19 mouse cellular contexts compared by ENCODE assay signal in the genomic region with DNA sequence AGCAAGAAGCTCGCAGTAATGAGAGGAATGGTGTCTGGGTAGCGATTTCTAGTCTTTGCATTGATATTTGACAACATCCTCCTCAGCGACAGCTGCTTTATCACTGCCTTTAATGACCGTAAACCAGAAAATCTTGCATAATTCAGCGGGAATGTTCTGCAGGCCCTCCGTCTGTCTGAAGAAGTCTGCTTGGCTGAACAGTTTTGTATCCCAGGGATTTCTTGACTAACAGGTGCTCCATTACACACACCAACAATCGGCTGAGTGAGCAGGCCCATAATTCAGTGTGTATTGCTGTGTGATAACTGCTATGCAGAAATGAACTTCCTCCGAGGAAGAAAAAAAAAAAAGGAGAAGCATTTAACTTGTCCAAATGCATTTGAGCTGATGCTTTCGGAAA.
A peak's percentile ranks its signal among the peaks of the same experiment; 100 is the strongest.
DNase-seq lines count a peak whose midpoint lies in the region; ATAC-seq and TF ChIP-seq lines count a peak whose summit lies in the region.
"Had no signal": no experiment of that assay in that cellular context is flagged by ENCODE, and none has a peak within 500 bp of the region (broad histone marks: within the 10 kb centered on the region; RNA-seq: fewer than 3 reads in every experiment).

No protein-coding gene starts in this region.

- no peak for DNase-seq in frontal cortex, postnatal 25 days (ENCODE audit: low spot score in 2 of 2)
- DNase-seq in limb, embryonic 10.5 days (ENCODE audit: low spot score): no peak
- peak; percentile 2 to 9 for DNase-seq in layer of hippocampus, adult 8-10 months (ENCODE audit: low spot score in 2 of 2)
- DNase-seq in midbrain, postnatal 0 days (ENCODE audit: low spot score): peak; percentile 58
- no peak for DNase-seq in left cerebral cortex, adult 11 months (ENCODE audit: low spot score)
- no peak for DNase-seq in adrenal gland, postnatal 10 days
- DNase-seq: adrenal gland, postnatal 36 days; cerebellum, adult 11-12 months; gastrocnemius, postnatal 25 days; heart, postnatal 4 days; kidney, adult 18-20 months; lung, adult 18-20 months; thymus, postnatal 25 days had no signal

- no peaks in the 10 kb centered on the region for H3K4me1 ChIP-seq in limb, embryonic 13.5 days
- H3K4me1 ChIP-seq in limb, embryonic 10.5 days: no peaks in the 10 kb centered on the region
- H3K4me1 ChIP-seq in midbrain, postnatal 0 days (ENCODE audit: insufficient read depth, low read length): no peaks in the 10 kb centered on the region
- H3K4me1 ChIP-seq: limb, embryonic 12.5 days; stomach, embryonic 15.5 days had no signal

- H3K36me3 ChIP-seq in limb, embryonic 13.5 days: no peaks in the 10 kb centered on the region
- H3K36me3 ChIP-seq in limb, embryonic 10.5 days: no peaks in the 10 kb centered on the region
- no peaks in the 10 kb centered on the region for H3K36me3 ChIP-seq in midbrain, postnatal 0 days (ENCODE audit: insufficient read depth, low read length)
- H3K36me3 ChIP-seq: limb, embryonic 12.5 days; stomach, embryonic 15.5 days had no signal

- no peaks in the 10 kb centered on the region for H3K27me3 ChIP-seq in limb, embryonic 13.5 days
- H3K27me3 ChIP-seq in limb, embryonic 10.5 days (ENCODE audit: low read depth, poor library complexity, severe bottlenecking): no peaks in the 10 kb centered on the region
- H3K27me3 ChIP-seq in midbrain, postnatal 0 days (ENCODE audit: insufficient read depth, low read length): no peaks in the 10 kb centered on the region
- H3K27me3 ChIP-seq: limb, embryonic 12.5 days; stomach, embryonic 15.5 days had no signal

- TF ChIP-seq CTCF in midbrain, postnatal 0 days (IDR thresholded peaks at IDR 0.05): no peak

- no peak overlapping the region for H3K27ac ChIP-seq in limb, embryonic 13.5 days
- H3K27ac ChIP-seq in limb, embryonic 10.5 days: no peak overlapping the region
- no peak overlapping the region for H3K27ac ChIP-seq in midbrain, postnatal 0 days (ENCODE audit: low read depth, low read length)
- H3K27ac ChIP-seq: limb, embryonic 12.5 days; macrophage; stomach, embryonic 15.5 days had no signal

- no peak overlapping the region for H3K9ac ChIP-seq in limb, embryonic 13.5 days
- no peak overlapping the region for H3K9ac ChIP-seq in midbrain, postnatal 0 days (replicated peaks; ENCODE audit: low read length, poor library complexity, severe bottlenecking)
- H3K9ac ChIP-seq: limb, embryonic 12.5 days; stomach, embryonic 15.5 days had no signal

- H3K4me3 ChIP-seq in limb, embryonic 13.5 days: no peak overlapping the region
- H3K4me3 ChIP-seq in limb, embryonic 10.5 days: no peak overlapping the region
- no peak overlapping the region for H3K4me3 ChIP-seq in midbrain, postnatal 0 days (ENCODE audit: low read depth, low read length)
- H3K4me3 ChIP-seq: limb, embryonic 12.5 days; stomach, embryonic 15.5 days had no signal

- no peaks in the 10 kb centered on the region for H3K9me3 ChIP-seq in limb, embryonic 13.5 days
- no peaks in the 10 kb centered on the region for H3K9me3 ChIP-seq in limb, embryonic 10.5 days (replicated peaks)
- no peaks in the 10 kb centered on the region for H3K9me3 ChIP-seq in midbrain, postnatal 0 days (ENCODE audit: low read length)
- H3K9me3 ChIP-seq: limb, embryonic 12.5 days; stomach, embryonic 15.5 days had no signal

- WGBS in limb, embryonic 13.5 days: 67% methylated on average over 9 of the region's 9 CpGs
- whole genome bisulfite sequencing in limb, embryonic 10.5 days: 88% methylated on average over 9 of the region's 9 CpGs
- 24% methylated on average over 9 of the region's 9 CpGs for WGBS in midbrain, postnatal 0 days

- peak; percentile 24 for ATAC-seq in frontal cortex, adult (ENCODE audit: low TSS enrichment)
- ATAC-seq in limb, embryonic 13.5 days (ENCODE audit: low FRiP score, low read depth): peak; percentile 61; the same call in 1 of the 2 replicates
- ATAC-seq in midbrain, postnatal 0 days (ENCODE audit: low FRiP score): no peak

- H3K4me2 ChIP-seq in limb, embryonic 13.5 days (replicated peaks): no peak overlapping the region
- no peak overlapping the region for H3K4me2 ChIP-seq in midbrain, postnatal 0 days (ENCODE audit: low read depth, low read length, poor library complexity, severe bottlenecking)
- H3K4me2 ChIP-seq: heart, embryonic 11.5 days; limb, embryonic 12.5 days; stomach, embryonic 15.5 days had no signal

Comparison
In these comparisons a context has a peak if more than half of its experiments do, and no peak if none do; other contexts are left out.
1. DNase-seq: peak in layer of hippocampus, adult 8-10 months (2 of 2) and midbrain, postnatal 0 days (single experiment); none in frontal cortex, postnatal 25 days (0 of 2), limb, embryonic 10.5 days (single experiment), left cerebral cortex, adult 11 months (single experiment) and adrenal gland, postnatal 10 days (single experiment).